Mouse (Mus musculus) embryonic fibroblast, embryonic 13.5 days (primary cell): ENCODE measurements around the gene Rnf186.

ENCODE experiments used
- CTCF ChIP-seq: IDR thresholded peaks from 2 replicates; pipeline ENCODE4 v1.5.1; 2011; ENCODE audit warnings: mild to moderate bottlenecking, control low read depth, low read length, moderate library complexity, borderline replicate concordance; ENCODE audit not compliant: insufficient read depth
- POLR2A ChIP-seq: IDR thresholded peaks from 2 replicates; pipeline ENCODE4 v1.6.1; 2011; ENCODE audit warnings: low read depth, mild to moderate bottlenecking, control low read depth, low read length, moderate library complexity

- no peak for TF ChIP-seq CTCF
- no peak for TF ChIP-seq POLR2A
Observed at GRCm38 (mm10) chr4:139013281-139013680, 46.4 kb downstream of the Rnf186 start.
